Mouse (Mus musculus): ENCODE data around the gene Gprin3. TPM values are rescaled to one million over a fixed set of nuclear protein-coding genes. Genes with fewer than 3 reads are reported as not detected.

Gene Gprin3
- polyA plus RNA-seq, 1 experiment from 2014 or later, result 13.0 TPM

GRCm38 (mm10) chr6:59363282-59363681 is 62.8 kb downstream of the Gprin3 start:
- 93% methylated on average over 2 of the region's 2 CpGs for WGBS
- no peak for ATAC-seq
- Histone ChIP-seq H3K27me3 (replicated peaks; ENCODE audit: control insufficient read depth, insufficient read depth, low read length) (no peaks in the 10 kb centered on the region), H3K4me2 (ENCODE audit: low read length) (no peak overlapping the region), H3K27ac (ENCODE audit: low read depth, low read length) (no peak overlapping the region), H3K9ac (ENCODE audit: low read depth, low read length) (no peak overlapping the region), H3K36me3 (ENCODE audit: control insufficient read depth, insufficient read depth, low read length) (no peaks in the 10 kb centered on the region), H3K9me3 (ENCODE audit: control insufficient read depth, low read length) (no peaks in the 10 kb centered on the region), H3K4me1 (ENCODE audit: control insufficient read depth, insufficient read depth, low read depth, low read length) (no peaks in the 10 kb centered on the region), H3K4me3 (ENCODE audit: low read length) (no peak overlapping the region)

- no peaks in the 10 kb centered on the region for H3K9me3 ChIP-seq (ENCODE audit: control insufficient read depth, low read length)
- no peaks in the 10 kb centered on the region for H3K4me1 ChIP-seq (ENCODE audit: control insufficient read depth, insufficient read depth, low read depth, low read length)
- H3K36me3 ChIP-seq (ENCODE audit: control insufficient read depth, insufficient read depth, low read length), result no peaks in the 10 kb centered on the region
- no peaks in the 10 kb centered on the region for H3K27me3 ChIP-seq (replicated peaks; ENCODE audit: control insufficient read depth, insufficient read depth, low read length)
- no peak overlapping the region for H3K4me3 ChIP-seq (ENCODE audit: low read length)
- WGBS, result 90% methylated on average over 7 of the region's 7 CpGs
- H3K4me2 ChIP-seq (ENCODE audit: low read length), result no peak overlapping the region
- ATAC-seq, result no peak
- H3K9ac ChIP-seq (ENCODE audit: low read depth, low read length), result no peak overlapping the region
- H3K27ac ChIP-seq (ENCODE audit: low read depth, low read length), result no peak overlapping the region
Observed at GRCm38 (mm10) chr6:59354943-59355342, 71.2 kb downstream of the Gprin3 start.

GRCm38 (mm10) chr6:59351108-59351789 is 74.8 kb downstream of the Gprin3 start:
- Histone ChIP-seq H3K4me2 (ENCODE audit: low read length) (no peak overlapping the region), H3K36me3 (ENCODE audit: control insufficient read depth, insufficient read depth, low read length) (no peaks in the 10 kb centered on the region), H3K27ac (ENCODE audit: low read depth, low read length) (no peak overlapping the region), H3K9me3 (ENCODE audit: control insufficient read depth, low read length) (no peaks in the 10 kb centered on the region), H3K4me3 (ENCODE audit: low read length) (no peak overlapping the region), H3K27me3 (replicated peaks; ENCODE audit: control insufficient read depth, insufficient read depth, low read length) (no peaks in the 10 kb centered on the region), H3K4me1 (ENCODE audit: control insufficient read depth, insufficient read depth, low read depth, low read length) (no peaks in the 10 kb centered on the region), H3K9ac (ENCODE audit: low read depth, low read length) (no peak overlapping the region)
- WGBS, result 75% methylated on average over 5 of the region's 5 CpGs
- ATAC-seq, result peak; percentile 75; the same call in 1 of the 2 replicates

- Histone ChIP-seq H3K4me3 (ENCODE audit: low read length) (no peak overlapping the region), H3K4me1 (ENCODE audit: control insufficient read depth, insufficient read depth, low read depth, low read length) (no peaks in the 10 kb centered on the region), H3K9me3 (ENCODE audit: control insufficient read depth, low read length) (no peaks in the 10 kb centered on the region), H3K27ac (ENCODE audit: low read depth, low read length) (no peak overlapping the region), H3K27me3 (replicated peaks; ENCODE audit: control insufficient read depth, insufficient read depth, low read length) (no peaks in the 10 kb centered on the region), H3K36me3 (ENCODE audit: control insufficient read depth, insufficient read depth, low read length) (no peaks in the 10 kb centered on the region), H3K9ac (ENCODE audit: low read depth, low read length) (no peak overlapping the region), H3K4me2 (ENCODE audit: low read length) (no peak overlapping the region)
- 77% methylated on average over 1 of the region's 1 CpGs for WGBS
- ATAC-seq, result no peak
Observed at GRCm38 (mm10) chr6:59348673-59349072, 77.4 kb downstream of the Gprin3 start.

GRCm38 (mm10) chr6:59341146-59341545 is 84.9 kb downstream of the Gprin3 start:
- ATAC-seq, result no peak
- Histone ChIP-seq H3K4me2 (ENCODE audit: low read length) (no peak overlapping the region), H3K27me3 (replicated peaks; ENCODE audit: control insufficient read depth, insufficient read depth, low read length) (no peaks in the 10 kb centered on the region), H3K4me3 (ENCODE audit: low read length) (no peak overlapping the region), H3K9me3 (ENCODE audit: control insufficient read depth, low read length) (no peaks in the 10 kb centered on the region), H3K9ac (ENCODE audit: low read depth, low read length) (no peak overlapping the region), H3K36me3 (ENCODE audit: control insufficient read depth, insufficient read depth, low read length) (no peaks in the 10 kb centered on the region), H3K4me1 (ENCODE audit: control insufficient read depth, insufficient read depth, low read depth, low read length) (no peaks in the 10 kb centered on the region), H3K27ac (ENCODE audit: low read depth, low read length) (no peak overlapping the region)
- 96% methylated on average over 1 of the region's 1 CpGs for WGBS

- Histone ChIP-seq H3K36me3 (ENCODE audit: control insufficient read depth, insufficient read depth, low read length) (no peaks in the 10 kb centered on the region), H3K4me2 (ENCODE audit: low read length) (no peak overlapping the region), H3K27ac (ENCODE audit: low read depth, low read length) (no peak overlapping the region), H3K9me3 (ENCODE audit: control insufficient read depth, low read length) (no peaks in the 10 kb centered on the region), H3K4me1 (ENCODE audit: control insufficient read depth, insufficient read depth, low read depth, low read length) (no peaks in the 10 kb centered on the region), H3K4me3 (ENCODE audit: low read length) (no peak overlapping the region), H3K27me3 (replicated peaks; ENCODE audit: control insufficient read depth, insufficient read depth, low read length) (no peaks in the 10 kb centered on the region), H3K9ac (ENCODE audit: low read depth, low read length) (no peak overlapping the region)
- 67% methylated on average over 1 of the region's 1 CpGs for WGBS
- peak; percentile 93 for ATAC-seq
Observed at GRCm38 (mm10) chr6:59328297-59328696, 97.8 kb downstream of the Gprin3 start.

GRCm38 (mm10) chr6:59315868-59316267 is 110.2 kb downstream of the Gprin3 start:
- Histone ChIP-seq H3K27me3 (replicated peaks; ENCODE audit: control insufficient read depth, insufficient read depth, low read length) (no peaks in the 10 kb centered on the region), H3K4me3 (ENCODE audit: low read length) (no peak overlapping the region), H3K36me3 (ENCODE audit: control insufficient read depth, insufficient read depth, low read length) (no peaks in the 10 kb centered on the region), H3K9me3 (ENCODE audit: control insufficient read depth, low read length) (no peaks in the 10 kb centered on the region), H3K9ac (ENCODE audit: low read depth, low read length) (no peak overlapping the region), H3K27ac (ENCODE audit: low read depth, low read length) (no peak overlapping the region), H3K4me1 (ENCODE audit: control insufficient read depth, insufficient read depth, low read depth, low read length) (no peaks in the 10 kb centered on the region), H3K4me2 (ENCODE audit: low read length) (no peak overlapping the region)
- ATAC-seq, result no peak

GRCm38 (mm10) chr6:59315090-59315489 is 111.0 kb downstream of the Gprin3 start:
- ATAC-seq, result peak; percentile 30; the same call in 1 of the 2 replicates
- no peaks in the 10 kb centered on the region for H3K9me3 ChIP-seq (ENCODE audit: control insufficient read depth, low read length)
- no peak overlapping the region for H3K4me3 ChIP-seq (ENCODE audit: low read length)
- no peaks in the 10 kb centered on the region for H3K36me3 ChIP-seq (ENCODE audit: control insufficient read depth, insufficient read depth, low read length)
- H3K9ac ChIP-seq (ENCODE audit: low read depth, low read length), result no peak overlapping the region
- H3K27ac ChIP-seq (ENCODE audit: low read depth, low read length), result no peak overlapping the region
- H3K27me3 ChIP-seq (replicated peaks; ENCODE audit: control insufficient read depth, insufficient read depth, low read length), result no peaks in the 10 kb centered on the region
- H3K4me2 ChIP-seq (ENCODE audit: low read length), result no peak overlapping the region
- no peaks in the 10 kb centered on the region for H3K4me1 ChIP-seq (ENCODE audit: control insufficient read depth, insufficient read depth, low read depth, low read length)

- H3K4me2 ChIP-seq (ENCODE audit: low read length), result no peak overlapping the region
- no peaks in the 10 kb centered on the region for H3K9me3 ChIP-seq (ENCODE audit: control insufficient read depth, low read length)
- H3K4me3 ChIP-seq (ENCODE audit: low read length), result no peak overlapping the region
- 76% methylated on average over 2 of the region's 2 CpGs for WGBS
- H3K9ac ChIP-seq (ENCODE audit: low read depth, low read length), result no peak overlapping the region
- no peaks in the 10 kb centered on the region for H3K4me1 ChIP-seq (ENCODE audit: control insufficient read depth, insufficient read depth, low read depth, low read length)
- no peak for ATAC-seq
- H3K27ac ChIP-seq (ENCODE audit: low read depth, low read length), result no peak overlapping the region
- H3K27me3 ChIP-seq (replicated peaks; ENCODE audit: control insufficient read depth, insufficient read depth, low read length), result no peaks in the 10 kb centered on the region
- no peaks in the 10 kb centered on the region for H3K36me3 ChIP-seq (ENCODE audit: control insufficient read depth, insufficient read depth, low read length)
Observed at GRCm38 (mm10) chr6:59313162-59313561, 112.9 kb downstream of the Gprin3 start.

GRCm38 (mm10) chr6:59311241-59311640 is 114.9 kb downstream of the Gprin3 start:
- Histone ChIP-seq H3K9me3 (ENCODE audit: control insufficient read depth, low read length) (no peaks in the 10 kb centered on the region), H3K9ac (ENCODE audit: low read depth, low read length) (no peak overlapping the region), H3K36me3 (ENCODE audit: control insufficient read depth, insufficient read depth, low read length) (no peaks in the 10 kb centered on the region), H3K27me3 (replicated peaks; ENCODE audit: control insufficient read depth, insufficient read depth, low read length) (no peaks in the 10 kb centered on the region), H3K27ac (ENCODE audit: low read depth, low read length) (no peak overlapping the region), H3K4me1 (ENCODE audit: control insufficient read depth, insufficient read depth, low read depth, low read length) (no peaks in the 10 kb centered on the region), H3K4me3 (ENCODE audit: low read length) (no peak overlapping the region), H3K4me2 (ENCODE audit: low read length) (no peak overlapping the region)
- 95% methylated on average over 2 of the region's 2 CpGs for WGBS
- no peak for ATAC-seq

Measured in hindbrain, embryonic 16.5 days (tissue).